Mouse (Mus musculus) E14TG2a.4 (cell line): ENCODE results near the gene Clhc1.

Experiments
- CTCF ChIP-seq: conservative IDR thresholded peaks from 2 replicates; pipeline ENCODE4 v1.5.1; 2014; ENCODE audit warnings: low read length
- POU5F1 ChIP-seq: IDR thresholded peaks from 2 replicates; pipeline ENCODE4 v1.6.1; 2014; ENCODE audit warnings: low read length, borderline replicate concordance

- TF ChIP-seq POU5F1 (no peak), CTCF (no peak)
Measured at GRCm38 (mm10) chr11:29612007-29612406, 64.3 kb downstream of the Clhc1 start.
